Mouse (Mus musculus): ENCODE data around the gene Ganab.

The Ganab gene

DNA sequence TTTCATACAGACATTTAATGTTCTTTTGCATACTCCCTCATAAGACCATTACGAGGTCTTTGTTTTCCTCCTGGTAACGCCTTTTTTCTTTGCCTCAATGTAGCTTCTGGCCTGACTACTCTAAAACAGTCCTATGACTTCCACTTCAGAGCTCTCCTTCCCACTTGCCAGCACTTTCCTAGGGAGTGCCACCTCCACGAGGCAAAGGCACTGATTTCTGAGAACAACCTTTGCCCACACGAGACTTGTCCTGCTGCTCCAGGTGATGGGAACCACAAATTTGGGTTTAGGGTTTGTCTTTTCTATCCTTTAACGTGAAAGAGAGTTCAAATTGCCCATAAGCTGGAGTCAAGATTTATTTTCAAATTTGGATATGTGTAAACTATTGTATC is 68.3 kb downstream of the Ganab start:
- DNase-seq (ENCODE audit: extremely low read depth, low read depth, low spot score): no peak
